Mouse (Mus musculus) stomach, embryonic 16.5 days (tissue): ENCODE data around the gene Tpbg. TPM values are rescaled to one million over a fixed set of nuclear protein-coding genes. Genes with fewer than 3 reads are reported as not detected.

Source experiments
- ATAC-seq: fragments of 200-750 bp; cut with Nextera tagmentation; 2 replicates; pipeline ENCODE4 v1.8.0; 2017; ENCODE audit warnings: moderate number of reproducible peaks, moderate TSS enrichment; ENCODE audit not compliant: insufficient read depth, low FRiP score
- H3K27ac ChIP-seq: fragments of 300-500 bp; sonication (generic); 2 replicates; pipeline ENCODE4 v1.5.1; 2014; ENCODE audit warnings: low read length
- H3K27me3 ChIP-seq: fragments of 300-500 bp; sonication (generic); 2 replicates; pipeline ENCODE4 v1.6.1; 2014; ENCODE audit warnings: low read length, control low read depth, mixed read lengths; ENCODE audit not compliant: control insufficient read depth, insufficient read depth
- H3K36me3 ChIP-seq: fragments of 300-500 bp; sonication (generic); 2 replicates; pipeline ENCODE4 v1.6.1; 2014; ENCODE audit warnings: low read length; ENCODE audit not compliant: control insufficient read depth, insufficient read depth
- H3K4me1 ChIP-seq: fragments of 300-500 bp; sonication (generic); 2 replicates; pipeline ENCODE4 v1.6.1; 2014; ENCODE audit warnings: low read length, control low read depth, mixed read lengths; ENCODE audit not compliant: control insufficient read depth, insufficient read depth
- H3K4me2 ChIP-seq: fragments of 300-500 bp; sonication (generic); 2 replicates; pipeline ENCODE4 v1.6.1; 2014; ENCODE audit warnings: low read depth, low read length, mixed read lengths
- H3K4me3 ChIP-seq: fragments of 300-500 bp; sonication (generic); replicated peaks from 2 replicates; pipeline ENCODE4 v1.5.1; 2014; ENCODE audit warnings: mild to moderate bottlenecking, low read length
- H3K9ac ChIP-seq: fragments of 300-500 bp; sonication (generic); 2 replicates; pipeline ENCODE4 v1.6.1; 2014; ENCODE audit warnings: low read length
- H3K9me3 ChIP-seq: fragments of 300-500 bp; sonication (generic); replicated peaks from 2 replicates; pipeline ENCODE4 v1.6.1; 2016; ENCODE audit warnings: low read length, control low read depth; ENCODE audit not compliant: control insufficient read depth
- WGBS: fragments of 180-500 bp; shearing (Covaris S2); extraction: QIAGEN DNeasy Blood & Tissue Kit; methylation state at CpG from one replicate; pipeline ENCODE4 v1.1.7; 2014; 5-methylcytosine and 5-hydroxymethylcytosine counted together
- polyA plus RNA-seq: library from polyadenylated mRNA; unstranded; fragments of >200 nt; fragmentation: Nextera tagmentation; extraction: Ambion mirVana; gene quantifications from 2 replicates; pipeline ENCODE4 v1.2.1, GENCODE M21; 2015

Tpbg gene
- polyA plus RNA-seq, 1 experiment from 2014 or later: 4.1 TPM

DNA sequence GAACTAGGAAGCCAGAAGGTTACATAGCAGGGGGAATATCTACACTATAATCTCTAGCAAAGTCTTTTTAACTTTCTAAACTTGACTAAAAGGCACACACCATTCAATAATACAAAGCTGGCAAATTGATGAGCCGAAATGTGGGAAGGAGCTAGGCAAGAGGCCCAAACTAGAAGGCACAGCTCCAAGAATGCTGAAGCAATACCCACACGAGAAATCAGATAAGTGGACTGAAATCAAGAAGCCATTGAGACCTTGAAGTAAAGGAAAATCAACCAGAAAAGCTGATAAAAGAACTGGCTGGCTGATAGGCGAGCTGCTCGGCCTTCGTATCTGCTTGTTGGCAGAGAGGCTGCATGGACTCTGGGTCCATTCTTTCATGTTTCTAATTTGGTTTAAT is 51.5 kb downstream of the Tpbg start:
- ATAC-seq: no peak
- Histone ChIP-seq H3K27ac (no peak overlapping the region), H3K4me2 (no peak overlapping the region), H3K4me3 (no peak overlapping the region), H3K4me1 (no peaks in the 10 kb centered on the region), H3K36me3 (no peaks in the 10 kb centered on the region), H3K27me3 (no peaks in the 10 kb centered on the region), H3K9me3 (no peaks in the 10 kb centered on the region), H3K9ac (no peak overlapping the region)
- WGBS: 79% methylated on average over 5 of the region's 5 CpGs

Other genes with a start within 250 kb of the Tpbg start
- 31.5 and 33.6 TPM in 2 replicates for gene Ibtk, start 93.0 kb upstream of the Tpbg start, polyA plus RNA-seq